Mouse (Mus musculus) spleen, adult 18-20 months (tissue): ENCODE results near the gene Flg.

Experiments
- DNase-seq, 2 experiments: peaks; one replicate each; pipeline ENCODE4 v3.0.0; 2022; ENCODE audit warnings: mixed read lengths in 2 of 2

Flg gene

GRCm38 (mm10) chr3:93273223-93273622, at the start of gene Flg:
Gene Flg (plus strand): TSS chr3:93273523.
- DNase-seq, result no peak

- no peak for DNase-seq
Observed at GRCm38 (mm10) chr3:93297542-93297941, 24.2 kb downstream of the Flg start.

GRCm38 (mm10) chr3:93299832-93300231, 26.5 kb downstream of the Flg start:
- no peak for DNase-seq

GRCm38 (mm10) chr3:93301896-93302295, 28.6 kb downstream of the Flg start:
- no peak for DNase-seq

GRCm38 (mm10) chr3:93306142-93306541, 32.8 kb downstream of the Flg start:
- DNase-seq, result no peak

- no peak for DNase-seq
Observed at GRCm38 (mm10) chr3:93311371-93311770, 38.0 kb downstream of the Flg start.

GRCm38 (mm10) chr3:93314388-93314787, 41.1 kb downstream of the Flg start:
- no peak for DNase-seq

- no peak for DNase-seq
Observed at GRCm38 (mm10) chr3:93319449-93319848, 46.1 kb downstream of the Flg start, which contains the start of gene Hrnr. Gene Hrnr (plus strand): TSS chr3:93319749.

- DNase-seq, result no peak
Observed at GRCm38 (mm10) chr3:93337749-93338148, 64.4 kb downstream of the Flg start.

GRCm38 (mm10) chr3:93340021-93340420, 66.7 kb downstream of the Flg start:
- no peak for DNase-seq
